Comparison of ENCODE assay signal across 24 mouse cellular contexts in the genomic region with DNA sequence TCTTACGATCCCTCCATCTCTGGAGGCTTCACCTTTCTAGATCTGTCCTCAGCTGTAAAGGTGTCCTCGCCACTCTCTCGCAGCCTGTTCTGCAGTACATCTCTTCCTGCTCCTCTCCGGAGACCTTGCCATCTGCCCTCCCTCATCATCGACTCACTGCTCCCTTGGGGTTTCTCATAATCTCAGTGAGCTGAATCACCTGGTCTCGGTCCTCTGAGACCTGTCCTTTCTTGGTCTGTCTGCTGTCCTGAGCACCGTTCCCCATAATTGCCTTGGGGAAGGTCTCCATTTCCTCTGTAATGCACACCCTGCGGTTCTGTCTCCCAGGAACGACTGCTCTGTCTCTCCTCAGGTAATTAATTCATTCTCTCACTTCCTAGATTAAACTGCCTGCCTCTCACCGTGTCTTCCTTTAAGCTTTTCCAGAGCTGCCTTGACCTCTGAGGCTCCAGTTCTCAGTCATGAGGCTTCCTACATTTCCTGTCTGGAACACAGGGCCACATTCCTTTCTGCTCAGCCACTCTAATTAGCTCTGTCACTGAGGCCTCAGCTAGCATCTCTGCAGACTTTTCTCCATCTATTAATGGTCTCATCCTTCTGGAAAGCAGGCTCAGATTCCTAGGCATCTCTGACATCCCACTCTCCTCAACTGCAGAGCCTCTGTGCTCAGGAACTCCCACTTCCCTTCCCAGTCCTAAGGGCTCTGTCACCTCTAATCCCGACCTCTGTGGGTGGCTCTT. TPM values are rescaled to one million over a fixed set of nuclear protein-coding genes. Genes with fewer than 3 reads are reported as not detected.
DNase-seq lines count a peak whose midpoint lies in the region; ATAC-seq and TF ChIP-seq lines count a peak whose summit lies in the region.
"Had no signal": no experiment of that assay in that cellular context is flagged by ENCODE, and none has a peak within 500 bp of the region (broad histone marks: within the 10 kb centered on the region; RNA-seq: fewer than 3 reads in every experiment).

No protein-coding gene starts in this region.

- ATAC-seq in hindbrain, embryonic 12.5 days (ENCODE audit: low FRiP score), result no peak
- ATAC-seq in lung, embryonic 14.5 days (ENCODE audit: insufficient read depth), result no peak
- ATAC-seq: CD4-positive, CD25-positive, alpha-beta regulatory T cell, adult 4 months; forebrain, embryonic 16.5 days had no signal

- 59% methylated on average over 11 of the region's 11 CpGs for WGBS in hindbrain, embryonic 10.5 days
- 55% methylated on average over 11 of the region's 11 CpGs for WGBS in hindbrain, embryonic 12.5 days
- WGBS in lung, embryonic 14.5 days, result 45% methylated on average over 11 of the region's 11 CpGs

- H3K9me3 ChIP-seq in hindbrain, embryonic 10.5 days, result no peaks in the 10 kb centered on the region
- no peaks in the 10 kb centered on the region for H3K9me3 ChIP-seq in hindbrain, embryonic 12.5 days (replicated peaks)
- H3K9me3 ChIP-seq in lung, embryonic 14.5 days (ENCODE audit: low read depth, low read length), result no peaks in the 10 kb centered on the region
- H3K9me3 ChIP-seq: embryonic facial prominence, embryonic 13.5 days; hindbrain, embryonic 15.5 days; neural tube, embryonic 15.5 days had no signal

- H3K36me3 ChIP-seq in hindbrain, embryonic 10.5 days, result no peaks in the 10 kb centered on the region
- H3K36me3 ChIP-seq in hindbrain, embryonic 12.5 days, result no peaks in the 10 kb centered on the region
- H3K36me3 ChIP-seq in lung, embryonic 14.5 days (ENCODE audit: insufficient read depth), result no peaks in the 10 kb centered on the region
- H3K36me3 ChIP-seq: embryonic facial prominence, embryonic 13.5 days; hindbrain, embryonic 15.5 days; limb, embryonic 12.5 days; neural tube, embryonic 15.5 days had no signal

- H3K4me3 ChIP-seq in hindbrain, embryonic 10.5 days, result no peak overlapping the region
- no peak overlapping the region for H3K4me3 ChIP-seq in hindbrain, embryonic 12.5 days
- H3K4me3 ChIP-seq in lung, embryonic 14.5 days (ENCODE audit: low read depth, low read length), result no peak overlapping the region
- H3K4me3 ChIP-seq: embryonic facial prominence, embryonic 13.5 days; heart, adult 2 months; hindbrain, embryonic 15.5 days; limb, embryonic 12.5 days; neural tube, embryonic 15.5 days had no signal

- no peak overlapping the region for H3K9ac ChIP-seq in hindbrain, embryonic 12.5 days
- H3K9ac ChIP-seq in lung, embryonic 14.5 days, result no peak overlapping the region
- H3K9ac ChIP-seq: embryonic facial prominence, embryonic 13.5 days; hindbrain, embryonic 15.5 days; limb, embryonic 12.5 days; liver, embryonic 14.5 days; neural tube, embryonic 15.5 days had no signal

- H3K27ac ChIP-seq in hindbrain, embryonic 10.5 days, result 0 out of 2 replicates have a peak overlapping the region, but pooled peaks have one; percentile 5
- no peak overlapping the region for H3K27ac ChIP-seq in hindbrain, embryonic 12.5 days
- no peak overlapping the region for H3K27ac ChIP-seq in lung, embryonic 14.5 days (ENCODE audit: low read depth)
- H3K27ac ChIP-seq: embryonic facial prominence, embryonic 13.5 days; heart, adult 2 months; hindbrain, embryonic 15.5 days; limb, embryonic 12.5 days; liver, embryonic 14.5 days; macrophage; neural tube, embryonic 15.5 days; stomach, postnatal 0 days had no signal

- no peaks in the 10 kb centered on the region; the same call in 1 of the 2 replicates for H3K27me3 ChIP-seq in hindbrain, embryonic 10.5 days (ENCODE audit: insufficient read depth, poor library complexity, severe bottlenecking)
- no peaks in the 10 kb centered on the region for H3K27me3 ChIP-seq in hindbrain, embryonic 12.5 days
- no peaks in the 10 kb centered on the region for H3K27me3 ChIP-seq in lung, embryonic 14.5 days (ENCODE audit: insufficient read depth, low read length)
- H3K27me3 ChIP-seq: embryonic facial prominence, embryonic 13.5 days; hindbrain, embryonic 15.5 days; limb, embryonic 12.5 days; neural tube, embryonic 15.5 days had no signal

- peaks cover 10% of the 10 kb centered on the region for H3K4me1 ChIP-seq in hindbrain, embryonic 10.5 days (replicated peaks)
- H3K4me1 ChIP-seq in hindbrain, embryonic 12.5 days, result 0 out of 2 replicates have a peak, but pooled peaks cover 4% of the 10 kb centered on the region
- H3K4me1 ChIP-seq in lung, embryonic 14.5 days (ENCODE audit: insufficient read depth), result no peaks in the 10 kb centered on the region; the same call in 1 of the 2 replicates
- H3K4me1 ChIP-seq: hindbrain, embryonic 15.5 days; neural tube, embryonic 15.5 days had no signal

- TF ChIP-seq CTCF in lung, embryonic 14.5 days (IDR thresholded peaks at IDR 0.05; ENCODE audit: low read depth), result no peak

- no peak overlapping the region for H3K4me2 ChIP-seq in hindbrain, embryonic 12.5 days (replicated peaks)
- H3K4me2 ChIP-seq in lung, embryonic 14.5 days, result no peak overlapping the region
- H3K4me2 ChIP-seq: embryonic facial prominence, embryonic 13.5 days; hindbrain, embryonic 15.5 days; limb, embryonic 12.5 days; neural tube, embryonic 15.5 days had no signal

- DNase-seq in hindbrain, embryonic 10.5 days (ENCODE audit: low spot score), result no peak
- peak; percentile 7 for DNase-seq in lung, embryonic 14.5 days
- DNase-seq in lung, postnatal 14 days, result no peak
- peak; percentile 50 for DNase-seq in NIH3T3 (ENCODE audit: low read depth)
- no peak for DNase-seq in embryo, embryonic 11 days
- no peak for DNase-seq in spleen, adult 18-20 months
- DNase-seq: adrenal gland, adult 2 months; cerebellum, adult 11 months; cerebellum, adult 9-11 months; gastrocnemius, postnatal 14 days; heart, adult 2 months; heart, postnatal 36 days; thymus, adult 2 months; thymus, postnatal 4 days had no signal

RNA-seq across cellular contexts. Expression of a gene that starts 18.8 kb away (rescaled TPM):
- 23.0 and 28.2 TPM in 2 replicates for polyA plus RNA-seq in hindbrain, embryonic 10.5 days (2016; fragmentation: Nextera tagmentation; extraction: Ambion mirVana)
- polyA plus RNA-seq in hindbrain, embryonic 12.5 days (2016; fragmentation: Nextera tagmentation; extraction: Ambion mirVana), result 25.5 and 27.6 TPM in 2 replicates
- 16.5 and 18.4 TPM in 2 replicates for polyA plus RNA-seq in lung, embryonic 14.5 days (2014; fragmentation: Nextera tagmentation; extraction: Ambion mirVana)
- polyA plus RNA-seq: CD4-positive, CD25-positive, alpha-beta regulatory T cell, adult 4 months had no signal

RNA-seq across cellular contexts. Expression of a gene that starts 31.4 kb away (rescaled TPM):
- polyA plus RNA-seq in hindbrain, embryonic 10.5 days (2016; fragmentation: Nextera tagmentation; extraction: Ambion mirVana), result 45.7 and 57.8 TPM in 2 replicates
- 36.7 and 42.9 TPM in 2 replicates for polyA plus RNA-seq in hindbrain, embryonic 12.5 days (2016; fragmentation: Nextera tagmentation; extraction: Ambion mirVana)
- polyA plus RNA-seq in lung, embryonic 14.5 days (2014; fragmentation: Nextera tagmentation; extraction: Ambion mirVana), result 2.7 and 3.3 TPM in 2 replicates
- polyA plus RNA-seq: CD4-positive, CD25-positive, alpha-beta regulatory T cell, adult 4 months; macrophage had no signal

Comparison
In these comparisons a context has a peak if more than half of its experiments do, and no peak if none do; other contexts are left out.
1. DNase-seq: peak in lung, embryonic 14.5 days (single experiment) and NIH3T3 (single experiment); none in hindbrain, embryonic 10.5 days (single experiment), lung, postnatal 14 days (single experiment), embryo, embryonic 11 days (single experiment) and spleen, adult 18-20 months (0 of 2).